Mouse (Mus musculus) myocyte (in vitro differentiated cells): ENCODE data around the gene Rragd. TPM values are rescaled to one million over a fixed set of nuclear protein-coding genes. Genes with fewer than 3 reads are reported as not detected.

Experiments
- H3K27me3 ChIP-seq: one replicate; pipeline ENCODE4 v1.6.1; 2011; ENCODE audit not compliant: control insufficient read depth, insufficient read depth, insufficient read length
- H3K36me3 ChIP-seq: one replicate; pipeline ENCODE4 v1.6.1; 2011; ENCODE audit not compliant: control insufficient read depth, insufficient read depth
- H3K4me2 ChIP-seq: one replicate; pipeline ENCODE4 v1.6.1; 2011; ENCODE audit warnings: low read depth, control low read depth
- H3K4me3 ChIP-seq: one replicate; pipeline ENCODE4 v1.5.1; 2011; ENCODE audit warnings: mild to moderate bottlenecking, control low read depth, moderate library complexity
- H3K79me2 ChIP-seq: one replicate; pipeline ENCODE4 v1.6.1; 2011; ENCODE audit not compliant: control insufficient read depth, insufficient read depth
- H3ac ChIP-seq: one replicate; pipeline ENCODE4 v1.6.1; 2011; ENCODE audit not compliant: control insufficient read depth, insufficient read length
- CEBPB ChIP-seq: IDR thresholded peaks from 2 replicates; pipeline ENCODE4 v1.6.1; 2011; ENCODE audit warnings: mild to moderate bottlenecking, moderate library complexity; ENCODE audit not compliant: poor library complexity, insufficient read depth, severe bottlenecking
- E2F4 ChIP-seq: IDR thresholded peaks from one replicate; pipeline ENCODE4 v1.6.1; 2011; ENCODE audit warnings: mild to moderate bottlenecking, control low read depth, moderate library complexity; ENCODE audit not compliant: insufficient read depth
- MAX ChIP-seq: IDR thresholded peaks from one replicate; pipeline ENCODE4 v1.6.1; 2011; ENCODE audit warnings: low read depth, mild to moderate bottlenecking, control low read depth
- MYOD1 ChIP-seq, 3 experiments: IDR thresholded peaks; one replicate each; pipeline ENCODE4 v1.6.1; 2011; ENCODE audit warnings: control low read depth in 2 of 3, low read depth in 2 of 3, mild to moderate bottlenecking in 2 of 3, moderate library complexity in 1 of 3; ENCODE audit not compliant: insufficient read length in 2 of 3, control insufficient read depth in 1 of 3
- MYOG ChIP-seq, 3 experiments: IDR thresholded peaks; one replicate each; pipeline ENCODE4 v1.6.1; 2011; ENCODE audit warnings: control low read depth in 2 of 3, low read depth in 2 of 3, mild to moderate bottlenecking in 2 of 3; ENCODE audit not compliant: insufficient read length in 2 of 3, control insufficient read depth in 1 of 3, insufficient read depth in 1 of 3
- POLR2A ChIP-seq: IDR thresholded peaks from one replicate; pipeline ENCODE4 v1.6.1; 2011; ENCODE audit warnings: low read depth, mild to moderate bottlenecking, control low read depth, moderate library complexity; ENCODE audit not compliant: insufficient read length
- POLR2AphosphoS2 ChIP-seq: IDR thresholded peaks from one replicate; pipeline ENCODE4 v1.6.1; 2011; ENCODE audit warnings: low read depth, control low read depth; ENCODE audit not compliant: insufficient read length
- REST ChIP-seq: IDR thresholded peaks from one replicate; pipeline ENCODE4 v1.6.1; 2011; ENCODE audit warnings: mild to moderate bottlenecking, control low read depth, moderate library complexity; ENCODE audit not compliant: insufficient read depth, insufficient read length
- SRF ChIP-seq: IDR thresholded peaks from one replicate; pipeline ENCODE4 v1.6.1; 2011; ENCODE audit warnings: low read depth; ENCODE audit not compliant: control insufficient read depth, insufficient read length
- TCF12 ChIP-seq: IDR thresholded peaks from one replicate; pipeline ENCODE4 v1.6.1; 2011; ENCODE audit warnings: mild to moderate bottlenecking, control low read depth; ENCODE audit not compliant: poor library complexity, insufficient read depth, severe bottlenecking
- TCF3 ChIP-seq: IDR thresholded peaks from one replicate; pipeline ENCODE4 v1.6.1; 2011; ENCODE audit warnings: low read depth, control low read depth; ENCODE audit not compliant: insufficient read length
- USF1 ChIP-seq: IDR thresholded peaks from one replicate; pipeline ENCODE4 v1.6.1; 2011; ENCODE audit warnings: low read depth, mild to moderate bottlenecking, control low read depth, moderate library complexity
- polyA plus RNA-seq: library from polyadenylated mRNA; unstranded; fragments of >200 nt; fragmentation: generic; extraction: Trizol; gene quantifications from one replicate; pipeline ENCODE4 v1.2.1, GENCODE M21; 2012; ENCODE audit warnings: missing spikeins

Rragd gene
- polyA plus RNA-seq, 1 experiment: 7.9 TPM

DNA sequence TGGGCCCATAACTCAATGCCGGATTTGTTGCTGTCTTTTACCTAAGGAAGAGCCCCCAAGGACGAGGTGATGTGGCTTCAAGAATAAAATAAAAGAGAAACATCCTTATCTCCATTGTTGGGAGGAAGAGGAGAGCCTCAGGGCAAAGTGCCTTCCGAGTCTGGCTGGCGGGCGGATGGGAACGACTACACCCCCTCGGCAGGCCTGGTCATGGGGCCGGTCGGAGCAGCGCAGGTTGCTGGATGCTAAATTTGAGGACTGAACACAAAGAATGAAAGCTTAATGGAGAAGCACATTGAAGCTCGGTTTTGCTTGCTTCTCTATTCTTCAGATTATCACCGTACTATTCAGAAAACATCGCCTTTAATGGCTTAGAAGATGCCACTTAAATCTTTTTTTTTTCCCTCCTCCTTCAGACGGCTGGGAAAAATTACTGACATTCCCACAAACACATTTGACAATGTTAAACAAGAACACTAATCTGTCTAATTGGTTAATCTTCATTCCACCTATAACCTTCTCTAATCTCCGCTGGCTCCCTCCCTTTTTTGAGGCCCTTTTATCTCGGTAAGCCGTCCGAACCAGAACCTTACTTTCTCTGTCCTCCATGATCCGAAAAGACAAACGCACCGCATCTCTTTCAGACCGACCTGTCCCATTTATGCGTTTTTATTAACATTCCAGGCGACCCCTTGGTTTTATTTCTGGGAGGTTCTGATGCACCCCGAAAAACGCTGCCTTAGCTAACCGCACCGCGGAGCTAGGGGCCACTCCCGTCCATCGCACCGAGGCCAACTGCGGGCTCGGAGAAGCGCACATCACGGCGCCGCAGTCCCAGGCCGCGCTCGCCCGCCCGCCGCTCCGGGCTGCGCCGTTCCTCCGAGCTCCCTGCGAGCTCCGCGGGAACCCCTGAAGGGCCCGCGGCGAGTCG lies 47.7 kb downstream of the Rragd start:
- TF ChIP-seq MYOD1 (IDR thresholded peaks at IDR 0.05; ENCODE audit: control insufficient read depth in 1 of 3, insufficient read length in 2 of 3, low read depth in 2 of 3): no peak

GRCm38 (mm10) chr4:33031195-33031960 lies 48.5 kb downstream of the Rragd start, which contains the start of gene Ube2j1:
Gene Ube2j1 (plus strand): TSS chr4:33031416.
- peak within 1 kb of the TSS; percentile 88 for H3K4me2 ChIP-seq
- H3K79me2 ChIP-seq: peaks cover 55% of the 10 kb centered on the region
- H3K36me3 ChIP-seq: peaks cover 8% of the 10 kb centered on the region
- no peaks in the 10 kb centered on the region for H3K27me3 ChIP-seq
- H3ac ChIP-seq: peak within 1 kb of the TSS; percentile 76
- H3K4me3 ChIP-seq: peak within 1 kb of the TSS; percentile 58
- peak; percentile 11 for TF ChIP-seq SRF
- peak; percentile 97 for TF ChIP-seq POLR2AphosphoS2
- no peak for TF ChIP-seq CEBPB
- TF ChIP-seq POLR2A: peak; percentile 95
- TF ChIP-seq USF1: no peak
- no peak for TF ChIP-seq TCF3
- TF ChIP-seq MYOG (IDR thresholded peaks at IDR 0.05; ENCODE audit: control insufficient read depth in 1 of 3, insufficient read depth in 1 of 3, insufficient read length in 2 of 3, low read depth in 2 of 3): peak in 2 of 3 experiments; percentile 37 to 47
- TF ChIP-seq E2F4: no peak
- peak in 2 of 3 experiments; percentile 38 to 50 for TF ChIP-seq MYOD1 (IDR thresholded peaks at IDR 0.05; ENCODE audit: control insufficient read depth in 1 of 3, insufficient read length in 2 of 3, low read depth in 2 of 3)
- TF ChIP-seq TCF12: no peak
- no peak for TF ChIP-seq REST
- no peak for TF ChIP-seq MAX

More for the DNA sequence above, 47.7 kb downstream of the Rragd start:
- Histone ChIP-seq H3K4me3 (peak overlapping the region; percentile 58), H3K4me2 (peak overlapping the region; percentile 88), H3K27me3 (no peaks in the 10 kb centered on the region), H3K79me2 (peaks cover 46% of the 10 kb centered on the region), H3ac (peak overlapping the region; percentile 76), H3K36me3 (peaks cover 8% of the 10 kb centered on the region)

DNA sequence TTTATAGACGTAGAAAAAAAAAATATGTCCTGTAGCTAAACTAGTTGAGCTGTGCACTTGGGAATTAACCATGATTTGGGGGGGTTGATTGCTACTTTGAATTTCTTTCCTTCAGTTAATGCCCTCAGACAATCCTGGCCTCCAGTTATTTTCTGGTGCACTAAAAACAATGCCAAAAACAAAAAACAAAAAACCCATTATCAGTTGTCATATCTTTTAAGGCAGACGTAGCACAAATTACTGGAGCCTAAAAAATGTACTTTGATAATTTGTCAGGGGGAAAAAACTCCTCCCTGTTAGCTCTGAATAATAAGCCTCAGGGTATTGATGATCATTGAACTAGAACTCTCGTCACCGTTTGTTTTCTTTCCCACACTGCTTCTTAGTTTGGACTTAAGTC lies 49.2 kb downstream of the Rragd start:
- Histone ChIP-seq H3K4me3 (peak overlapping the region; percentile 58), H3ac (peak overlapping the region; percentile 76), H3K4me2 (peak overlapping the region; percentile 88), H3K79me2 (peaks cover 62% of the 10 kb centered on the region), H3K36me3 (peaks cover 8% of the 10 kb centered on the region), H3K27me3 (no peaks in the 10 kb centered on the region)
- TF ChIP-seq MYOD1 (IDR thresholded peaks at IDR 0.05; ENCODE audit: control insufficient read depth in 1 of 3, insufficient read length in 2 of 3, low read depth in 2 of 3) (no peak), E2F4 (no peak), CEBPB (no peak), POLR2A (no peak), MAX (no peak), USF1 (no peak), TCF12 (no peak), POLR2AphosphoS2 (no peak), TCF3 (no peak)

GRCm38 (mm10) chr4:33033515-33033914 lies 50.7 kb downstream of the Rragd start:
- TF ChIP-seq SRF: no peak
- no peak for TF ChIP-seq POLR2A
- no peak for TF ChIP-seq TCF12
- no peak for TF ChIP-seq CEBPB
- no peak for TF ChIP-seq MYOG (IDR thresholded peaks at IDR 0.05; ENCODE audit: control insufficient read depth in 1 of 3, insufficient read depth in 1 of 3, insufficient read length in 2 of 3, low read depth in 2 of 3)
- no peak for TF ChIP-seq REST
- no peak for TF ChIP-seq MYOD1 (IDR thresholded peaks at IDR 0.05; ENCODE audit: control insufficient read depth in 1 of 3, insufficient read length in 2 of 3, low read depth in 2 of 3)
- no peak for TF ChIP-seq USF1
- no peak for TF ChIP-seq E2F4
- no peak for TF ChIP-seq TCF3
- no peak for TF ChIP-seq MAX
- no peak for TF ChIP-seq POLR2AphosphoS2
- peaks cover 12% of the 10 kb centered on the region for H3K36me3 ChIP-seq
- peaks cover 68% of the 10 kb centered on the region for H3K79me2 ChIP-seq
- H3ac ChIP-seq: no peak overlapping the region
- peak overlapping the region; percentile 88 for H3K4me2 ChIP-seq
- H3K4me3 ChIP-seq: no peak overlapping the region
- H3K27me3 ChIP-seq: no peaks in the 10 kb centered on the region

- Histone ChIP-seq H3ac (no peak overlapping the region), H3K36me3 (peaks cover 42% of the 10 kb centered on the region), H3K4me3 (no peak overlapping the region), H3K79me2 (peaks cover 29% of the 10 kb centered on the region), H3K27me3 (no peaks in the 10 kb centered on the region), H3K4me2 (no peak overlapping the region)
- no peak for TF ChIP-seq MYOD1 (IDR thresholded peaks at IDR 0.05; ENCODE audit: control insufficient read depth in 1 of 3, insufficient read length in 2 of 3, low read depth in 2 of 3)
- no peak for TF ChIP-seq POLR2AphosphoS2
These were observed 57.0 kb downstream of the Rragd start for GRCm38 (mm10) chr4:33039826-33040225.
